Mouse (Mus musculus): ENCODE measurements at regions not wholly inside any gene's neighbourhood (a gene's known extent, or its start where the extent isn't known, plus 50 kb on each side); places are given as distances from the start of the nearest gene placed in this dataset.

DNA sequence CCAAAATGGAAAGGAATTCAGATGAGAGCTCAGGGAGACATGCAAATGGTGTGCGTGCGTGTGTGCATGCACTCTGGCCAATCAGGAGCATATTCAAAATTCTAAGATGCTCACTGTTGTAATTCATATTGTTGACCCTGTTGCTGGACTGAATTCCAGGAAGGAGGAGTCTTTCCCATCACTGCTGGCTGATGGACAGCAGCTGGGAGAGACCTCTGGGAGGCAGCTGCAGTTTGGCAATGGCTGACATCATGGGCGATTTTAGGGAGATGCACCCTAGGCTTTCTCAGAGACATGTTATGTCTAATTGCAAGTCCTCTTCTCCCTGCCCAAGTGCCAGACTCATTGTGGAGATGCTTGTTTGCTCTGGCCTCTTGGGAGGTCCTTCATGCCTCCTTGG, 220.6 kb upstream of the Myocd start:
- no peak for DNase-seq (ENCODE audit: low spot score)

DNA sequence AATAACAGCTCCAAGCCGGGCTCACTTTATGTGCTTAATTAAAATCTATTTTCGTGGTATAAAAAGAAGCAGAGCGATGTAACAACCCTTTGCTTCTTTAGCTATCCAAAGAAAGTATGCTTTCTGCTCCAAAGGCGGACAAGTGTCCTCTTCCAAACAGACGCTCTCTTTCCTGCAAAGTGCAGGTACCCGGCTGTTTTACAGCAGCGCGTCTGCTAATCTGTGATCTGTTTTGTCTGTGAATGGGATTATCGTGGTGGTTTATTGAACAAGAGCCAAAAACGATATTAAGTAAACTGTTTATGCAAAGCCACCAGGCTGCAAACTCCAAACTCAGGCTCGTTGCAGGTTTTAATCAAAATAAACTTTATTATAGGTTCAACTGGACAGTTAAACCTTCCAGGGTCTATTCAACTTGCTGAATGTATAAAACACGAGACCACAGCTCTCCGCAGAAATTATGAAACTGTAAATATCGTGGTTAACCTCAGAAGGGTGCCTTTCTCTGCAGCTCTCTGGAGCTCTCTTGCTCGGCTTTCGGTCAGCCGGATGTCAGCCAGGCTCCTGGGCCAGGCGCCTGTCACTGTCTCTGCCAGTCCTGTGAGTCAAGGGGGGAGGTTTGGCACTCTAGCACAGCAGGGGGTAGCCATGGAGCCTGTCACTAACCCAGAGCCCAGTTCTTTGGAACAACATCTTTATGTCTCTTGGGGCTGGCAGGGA, 206.2 kb upstream of the Myocd start:
- DNase-seq (ENCODE audit: low spot score) = no peak

DNA sequence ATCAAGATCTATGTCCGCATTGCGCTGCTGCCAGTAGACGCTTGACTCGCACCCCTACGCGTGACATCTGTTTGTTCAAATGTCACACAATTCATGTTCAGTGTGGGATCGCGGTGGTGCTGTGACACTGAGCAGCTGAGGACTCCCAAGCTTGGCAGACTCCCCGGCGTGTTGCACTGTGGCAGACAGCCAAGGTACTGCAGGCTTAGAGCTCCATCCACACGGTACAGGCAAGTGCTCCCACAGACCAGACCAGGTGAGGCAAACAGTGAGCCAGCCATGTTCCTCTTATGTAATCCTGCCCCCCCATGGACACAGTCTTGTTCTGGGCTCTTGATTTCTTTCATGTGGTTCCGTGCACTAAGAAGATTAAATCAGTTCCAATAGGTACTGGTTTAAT, 205.5 kb upstream of the Myocd start:
- DNase-seq (ENCODE audit: low spot score) = peak; percentile 13

DNA sequence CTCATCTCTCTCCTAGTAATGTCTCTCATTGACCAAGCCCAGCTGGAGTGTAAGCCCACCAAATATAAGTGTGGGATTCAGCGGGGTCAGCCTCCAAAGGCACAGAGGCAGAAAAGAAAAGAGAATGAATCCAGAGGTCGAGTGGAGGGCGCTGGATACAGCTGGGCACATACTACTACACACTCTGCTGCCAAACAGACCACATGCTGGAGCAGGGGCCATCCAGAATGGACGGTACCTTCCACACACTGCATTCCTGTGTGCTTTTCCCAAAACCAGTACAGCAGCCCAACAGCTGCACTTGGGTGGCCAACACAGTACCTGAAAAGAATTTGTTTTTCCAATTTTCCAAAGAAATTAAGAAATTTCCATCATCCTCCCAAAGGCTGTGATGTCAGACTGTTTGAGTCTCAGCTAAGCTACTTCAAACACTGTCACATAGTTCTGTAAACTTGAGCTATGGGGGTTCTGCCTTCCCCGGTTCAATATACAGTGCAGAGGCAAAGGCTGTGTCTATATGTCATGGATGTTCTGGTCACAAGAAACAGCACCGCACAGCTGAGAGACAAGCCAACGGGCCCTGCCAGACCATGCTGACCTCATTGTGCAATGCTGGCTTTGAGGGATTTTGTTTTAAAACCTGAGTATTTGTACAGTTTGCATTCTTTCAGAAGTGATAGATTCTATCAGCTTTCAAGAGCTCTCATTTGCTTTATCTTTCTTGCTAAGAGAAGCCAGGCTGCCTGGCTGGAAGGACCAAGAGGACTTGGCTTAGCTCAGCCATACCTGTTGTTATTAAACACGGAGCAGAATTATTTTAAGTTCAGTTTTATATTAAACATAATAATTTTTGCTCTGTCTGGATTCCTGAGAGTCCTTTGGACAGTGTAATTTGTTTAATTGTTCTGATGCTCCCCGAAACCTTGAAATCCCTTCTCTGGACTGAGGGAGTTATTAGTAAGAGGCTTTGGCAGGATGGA, 200.3 kb upstream of the Myocd start:
- DNase-seq (ENCODE audit: low spot score) = no peak

DNA sequence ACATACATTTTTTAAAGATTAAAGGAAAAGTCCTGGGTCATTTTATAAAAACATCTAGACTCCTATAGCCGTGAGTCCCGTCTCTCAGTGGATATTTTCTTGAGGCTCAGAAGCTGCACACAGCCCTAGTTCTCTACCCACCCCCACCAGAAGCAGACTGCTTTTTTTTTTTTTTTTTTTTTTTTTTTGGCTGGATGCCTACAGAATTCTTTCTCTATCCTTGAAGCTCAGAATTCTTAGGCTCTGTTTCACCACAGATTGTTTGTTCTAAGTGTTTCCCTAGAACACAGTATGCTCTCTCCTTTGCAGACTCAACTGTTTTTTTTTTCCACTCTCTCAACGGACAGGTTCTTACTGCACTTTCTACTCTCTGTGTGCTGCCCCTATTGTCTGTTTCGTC, 191.3 kb upstream of the Myocd start:
- no peak for DNase-seq (ENCODE audit: low spot score)

DNA sequence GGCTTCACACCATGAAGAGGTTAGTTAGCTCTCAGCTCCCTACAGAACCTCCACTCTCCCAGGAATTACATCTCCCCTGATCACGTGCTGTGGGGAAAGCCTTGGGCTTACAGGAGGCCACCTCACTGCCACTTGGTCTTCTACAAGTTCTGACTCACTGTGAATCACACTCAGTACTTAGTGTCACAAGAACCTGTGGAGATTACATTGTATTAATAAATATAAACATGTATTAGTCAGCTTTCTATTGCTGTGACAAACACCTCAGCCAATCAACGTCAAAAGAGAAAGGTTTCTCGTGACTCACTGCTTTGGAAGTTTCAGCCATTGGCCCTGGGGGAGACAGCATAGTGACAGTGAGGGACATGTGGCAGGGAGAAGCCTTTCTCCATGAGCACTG, 178.6 kb upstream of the Myocd start:
- no peak for DNase-seq (ENCODE audit: low spot score)

DNA sequence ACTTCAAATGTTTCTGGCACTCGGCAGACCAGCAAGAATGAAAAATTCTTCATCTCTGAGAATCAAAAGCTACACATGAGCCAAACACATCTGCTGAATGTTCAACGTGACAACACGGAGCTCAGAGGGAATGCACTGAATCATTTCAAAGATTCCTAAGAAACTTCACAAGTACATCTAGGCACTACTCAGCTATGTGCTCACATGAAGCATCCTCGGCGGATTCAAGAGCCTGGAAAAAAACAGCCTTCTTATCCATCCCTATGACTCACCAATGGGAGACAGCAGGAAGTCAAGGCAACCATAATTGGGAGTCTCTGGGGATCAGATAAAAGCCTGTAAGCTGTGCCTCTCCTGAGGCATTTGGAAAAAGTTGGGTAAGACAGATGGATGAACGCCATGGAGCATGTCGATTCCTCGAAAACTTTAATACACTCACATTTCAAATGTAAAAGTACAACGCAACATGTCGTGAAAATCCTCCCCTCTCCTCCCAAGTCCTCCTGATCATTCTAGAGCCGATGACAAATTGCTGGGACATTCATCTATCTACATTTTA, 173.8 kb upstream of the Myocd start:
- no peak for DNase-seq (ENCODE audit: low spot score)

DNA sequence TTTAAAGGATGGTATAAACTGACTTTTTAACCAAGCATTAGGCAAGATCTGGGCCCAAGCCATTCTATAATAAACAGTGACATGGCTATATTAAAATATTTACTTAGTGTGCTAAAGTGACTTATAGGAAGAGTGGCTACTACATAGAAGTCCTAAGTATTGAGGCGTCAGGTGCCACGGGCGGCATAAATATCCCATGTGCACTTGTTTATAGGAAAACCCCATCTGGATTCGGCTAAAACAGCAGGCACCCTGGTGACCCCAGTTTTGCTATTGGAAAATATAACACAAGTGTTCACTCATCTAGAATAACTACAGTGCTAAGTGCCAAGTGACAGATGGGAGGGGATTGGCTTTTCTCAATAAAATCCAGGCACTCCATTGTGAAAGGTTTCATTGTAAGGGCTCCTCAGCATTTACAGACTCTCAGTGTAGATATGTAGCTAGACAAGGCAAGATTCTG, 165.9 kb upstream of the Myocd start:
- DNase-seq (ENCODE audit: low spot score) = no peak

DNA sequence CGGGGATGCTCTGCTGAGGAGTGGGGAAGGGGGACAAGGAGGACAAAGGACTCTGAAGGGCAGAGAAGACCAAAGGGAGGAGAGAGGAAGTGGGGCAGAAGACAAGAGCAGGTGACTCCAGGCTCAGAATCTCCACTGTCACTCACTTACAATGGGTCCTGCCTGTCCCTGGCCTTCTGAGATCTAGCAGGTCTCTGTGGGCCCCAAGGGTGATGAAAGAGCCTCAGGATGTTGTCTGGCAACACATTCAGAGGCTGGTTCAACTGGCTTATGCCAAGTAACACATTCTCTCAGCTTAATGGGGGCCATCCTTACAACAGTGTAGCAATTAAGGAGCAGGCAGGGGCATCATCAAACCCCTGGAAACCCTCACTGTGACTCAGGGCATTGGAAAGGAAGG, 152.1 kb upstream of the Myocd start:
- no peak for DNase-seq (ENCODE audit: low spot score)

DNA sequence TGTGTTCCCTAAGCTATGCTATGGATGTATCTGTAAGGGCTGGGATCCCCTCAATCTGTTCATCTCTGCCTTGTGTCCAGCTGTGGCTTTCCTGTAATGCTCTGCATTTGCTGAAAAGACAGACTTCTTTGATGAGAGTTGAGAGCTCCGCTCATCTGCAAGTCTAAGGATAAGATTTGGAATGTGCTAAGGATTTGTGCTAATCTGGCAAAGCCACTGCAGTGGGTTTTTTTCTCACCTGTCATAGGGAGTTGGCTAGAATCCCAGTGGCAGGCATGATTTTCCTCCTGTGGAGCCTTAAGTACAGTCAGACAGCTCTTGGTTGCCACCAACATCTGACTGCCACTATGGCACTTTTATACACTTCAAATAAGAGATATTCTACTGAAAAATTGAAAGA, 138.8 kb upstream of the Myocd start:
- no peak for DNase-seq (ENCODE audit: low spot score)

DNA sequence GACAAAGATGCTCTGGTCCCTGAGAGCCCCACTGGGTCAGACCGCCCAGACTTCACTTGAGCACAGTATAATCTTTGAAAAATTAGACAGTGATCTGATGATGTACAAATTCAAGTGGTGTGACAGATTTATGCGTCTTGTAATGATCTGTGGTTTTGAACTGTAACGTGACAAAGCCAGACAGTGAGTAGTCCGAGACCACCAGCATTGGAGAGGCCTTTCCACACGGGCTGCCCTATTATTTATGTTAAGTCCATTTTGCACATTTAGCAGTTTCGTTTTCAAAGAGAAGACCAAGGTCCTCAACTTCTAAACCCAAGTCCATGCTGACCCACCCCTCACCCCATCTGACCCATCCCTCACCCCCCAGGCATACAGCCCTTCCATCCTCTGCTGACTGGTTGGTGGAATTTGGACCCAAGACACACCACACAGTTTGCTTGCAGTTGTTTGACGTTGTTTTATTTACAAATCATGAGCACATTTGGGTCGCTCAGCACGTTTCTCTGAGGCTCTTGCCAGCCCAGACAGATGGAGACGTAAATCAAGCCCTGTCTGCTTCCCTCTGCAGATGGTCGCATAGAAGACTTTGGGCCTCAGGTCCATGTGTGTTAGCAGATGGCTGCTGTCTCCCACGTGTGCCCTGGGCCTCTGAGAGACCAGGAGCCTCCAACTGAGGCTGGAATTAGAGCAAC, 132.8 kb upstream of the Myocd start:
- no peak for DNase-seq (ENCODE audit: low spot score)

DNA sequence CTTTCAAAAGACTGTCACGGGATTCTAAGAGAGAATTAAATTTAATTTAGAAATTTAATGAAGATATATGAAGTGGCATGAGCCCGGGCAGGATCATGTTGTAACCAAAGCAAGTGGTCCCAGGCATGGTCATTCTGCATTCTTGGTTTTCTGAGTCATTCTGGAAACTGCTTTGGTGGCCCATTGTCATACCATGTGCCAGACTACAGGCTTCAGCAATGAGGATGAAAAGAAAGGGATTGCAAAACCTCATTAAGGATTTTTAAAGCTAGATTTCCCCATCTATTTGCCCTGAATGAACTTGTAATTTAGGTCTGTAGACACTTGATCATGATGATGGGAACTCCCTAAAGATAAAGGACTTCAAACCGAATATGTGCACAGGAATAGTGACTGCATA, 119.4 kb upstream of the Myocd start:
- no peak for DNase-seq (ENCODE audit: low spot score)

DNA sequence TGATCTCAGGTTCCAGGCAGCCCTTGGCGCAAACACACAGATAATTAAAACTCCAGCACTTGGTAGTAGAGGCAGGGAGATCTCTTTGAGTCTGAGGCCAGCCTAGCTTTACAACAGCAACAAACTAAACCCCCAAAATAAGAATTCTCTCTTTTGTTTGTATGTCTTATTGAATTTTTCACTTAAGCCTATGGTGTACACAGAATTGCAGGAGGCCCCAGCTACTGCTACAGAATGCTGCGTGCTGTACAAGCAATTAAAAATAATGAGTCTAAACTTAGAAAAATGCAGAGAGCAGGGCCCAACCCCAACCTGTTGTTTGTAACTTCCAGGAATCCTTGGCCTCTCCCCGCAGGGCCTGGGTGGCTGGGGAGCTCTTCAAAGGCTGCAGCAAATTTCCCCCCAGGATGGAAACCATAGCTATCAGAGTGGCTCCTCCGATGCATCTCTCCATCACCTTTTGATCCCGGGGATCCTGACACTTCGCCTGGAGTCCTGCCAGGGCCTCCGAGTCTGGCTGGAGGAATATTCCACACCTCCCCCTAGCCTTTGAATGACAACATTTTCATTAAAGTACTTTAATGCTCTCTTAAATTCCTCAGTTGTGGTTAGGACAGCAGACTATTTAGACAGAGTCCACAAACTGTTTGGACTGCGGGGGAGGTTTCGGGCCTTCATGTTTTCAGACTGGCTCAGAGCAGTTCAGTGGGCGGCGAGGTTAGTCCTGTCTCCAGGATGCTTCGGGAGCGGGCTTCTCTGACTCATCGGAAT, 116.7 kb upstream of the Myocd start:
- no peak for DNase-seq (ENCODE audit: low spot score)

DNA sequence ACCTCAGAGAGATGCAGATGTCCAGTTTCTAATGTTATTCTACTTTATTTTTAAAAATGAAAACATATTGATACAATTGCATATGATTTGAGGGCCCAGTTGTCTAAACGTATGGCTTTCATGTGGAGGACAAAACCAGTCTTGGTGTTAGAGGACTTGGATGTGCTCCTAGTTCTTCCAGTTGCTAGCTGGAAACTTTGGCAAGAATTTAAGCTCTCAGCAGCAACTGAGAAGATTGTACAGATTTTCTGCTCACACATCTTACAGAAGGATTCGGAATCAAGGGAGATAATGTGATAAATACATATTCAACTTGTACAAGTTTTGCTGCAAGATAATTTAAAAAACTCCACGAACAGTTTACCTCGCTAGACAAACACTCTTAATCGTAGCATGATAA, 105.6 kb upstream of the Myocd start:
- DNase-seq (ENCODE audit: low spot score) = no peak

DNA sequence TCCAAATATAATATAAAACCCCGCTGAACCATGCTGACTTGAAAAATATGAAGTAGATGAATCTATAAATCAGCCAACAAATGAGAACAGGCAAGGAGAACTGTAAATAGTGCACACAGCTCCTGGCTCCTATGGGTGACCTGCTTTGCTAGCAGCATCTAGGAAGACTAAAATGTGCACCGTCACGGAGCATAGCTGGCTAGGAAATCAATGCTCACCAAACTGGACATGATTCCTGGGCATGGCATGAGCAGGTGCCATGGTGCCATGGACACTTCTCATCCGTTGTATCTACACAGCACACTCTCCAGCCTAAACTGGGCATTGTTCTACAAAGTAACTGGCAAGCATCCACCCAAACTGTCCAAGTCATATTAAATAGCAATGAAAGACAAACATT, 103.3 kb upstream of the Myocd start:
- DNase-seq (ENCODE audit: low spot score) = no peak

DNA sequence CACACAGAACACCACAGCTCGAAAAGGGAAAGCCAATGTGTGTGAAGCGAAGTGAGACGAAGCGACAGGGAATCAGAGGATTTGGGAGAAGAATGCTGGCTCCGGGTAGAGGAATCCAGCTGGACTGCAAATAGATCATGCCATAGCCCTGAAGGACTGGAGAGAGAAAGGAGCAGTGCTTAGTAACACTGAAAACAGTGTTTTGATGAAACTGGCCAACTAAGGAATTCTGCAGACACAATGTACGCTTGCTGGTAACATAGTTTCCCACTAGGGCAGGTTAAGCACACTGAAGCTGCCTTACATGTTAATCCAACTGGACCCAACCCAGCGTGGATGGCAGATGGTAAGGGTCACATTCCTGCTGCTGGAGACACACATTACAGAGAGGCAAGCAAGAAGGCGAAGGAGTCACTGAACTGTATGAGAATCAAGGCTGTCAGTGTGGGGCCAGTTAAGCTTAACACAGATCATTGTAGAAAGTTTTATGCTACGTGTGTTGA, 102.6 kb upstream of the Myocd start:
- DNase-seq (ENCODE audit: low spot score) = no peak

DNA sequence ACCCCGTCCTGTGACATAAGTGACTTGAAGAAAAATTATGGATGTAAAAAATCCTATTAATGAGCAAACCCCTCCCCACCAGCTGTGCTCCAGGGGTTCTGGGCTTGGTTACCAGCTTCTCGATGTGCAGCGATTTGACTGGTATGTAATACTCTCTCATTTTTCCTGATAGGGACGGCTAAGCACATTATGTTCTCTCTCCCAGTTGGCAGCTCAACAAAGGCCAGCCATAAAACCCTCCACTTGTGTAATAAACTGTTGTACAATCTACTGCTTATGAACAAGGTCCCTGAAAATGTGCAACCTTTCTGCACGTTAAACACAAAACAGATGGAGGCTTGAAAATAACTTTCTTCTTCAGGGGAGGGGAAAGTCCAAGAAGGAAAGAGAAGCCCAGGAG, 98.0 kb upstream of the Myocd start:
- DNase-seq (ENCODE audit: low spot score) = no peak

DNA sequence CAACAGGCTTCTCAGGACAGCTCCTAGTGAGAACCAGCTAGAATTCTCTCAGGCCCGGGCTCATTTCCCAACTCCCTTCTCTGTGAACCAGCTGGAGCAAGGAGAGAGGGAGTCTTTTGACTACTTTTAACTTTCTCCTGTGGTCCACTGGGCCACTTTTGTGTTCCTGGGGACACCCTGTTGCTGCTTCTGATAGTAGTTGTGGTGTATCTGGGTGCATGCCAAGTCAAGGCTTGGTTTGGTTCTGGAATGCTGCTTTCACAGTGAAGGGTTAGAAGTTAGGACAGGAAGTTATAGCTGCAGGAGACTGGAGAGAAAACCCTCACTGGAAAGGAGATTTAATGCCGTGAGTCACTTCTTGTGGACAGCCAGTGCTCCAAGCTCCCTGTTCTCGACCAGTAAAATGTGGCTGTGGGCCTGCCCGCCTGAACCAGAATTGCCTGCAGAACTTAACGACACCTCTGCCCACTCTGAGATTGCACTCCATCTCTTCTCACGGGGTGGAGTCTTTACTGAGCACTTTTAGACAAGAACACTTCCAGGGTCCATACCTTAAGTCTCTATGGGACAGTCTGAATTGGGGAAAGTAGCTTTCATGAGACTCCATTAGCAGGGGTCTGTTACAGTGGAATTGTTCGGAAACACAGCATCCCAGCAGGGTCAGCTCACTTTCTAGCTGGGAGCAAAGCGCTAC, 97.0 kb upstream of the Myocd start:
- no peak for DNase-seq (ENCODE audit: low spot score)

DNA sequence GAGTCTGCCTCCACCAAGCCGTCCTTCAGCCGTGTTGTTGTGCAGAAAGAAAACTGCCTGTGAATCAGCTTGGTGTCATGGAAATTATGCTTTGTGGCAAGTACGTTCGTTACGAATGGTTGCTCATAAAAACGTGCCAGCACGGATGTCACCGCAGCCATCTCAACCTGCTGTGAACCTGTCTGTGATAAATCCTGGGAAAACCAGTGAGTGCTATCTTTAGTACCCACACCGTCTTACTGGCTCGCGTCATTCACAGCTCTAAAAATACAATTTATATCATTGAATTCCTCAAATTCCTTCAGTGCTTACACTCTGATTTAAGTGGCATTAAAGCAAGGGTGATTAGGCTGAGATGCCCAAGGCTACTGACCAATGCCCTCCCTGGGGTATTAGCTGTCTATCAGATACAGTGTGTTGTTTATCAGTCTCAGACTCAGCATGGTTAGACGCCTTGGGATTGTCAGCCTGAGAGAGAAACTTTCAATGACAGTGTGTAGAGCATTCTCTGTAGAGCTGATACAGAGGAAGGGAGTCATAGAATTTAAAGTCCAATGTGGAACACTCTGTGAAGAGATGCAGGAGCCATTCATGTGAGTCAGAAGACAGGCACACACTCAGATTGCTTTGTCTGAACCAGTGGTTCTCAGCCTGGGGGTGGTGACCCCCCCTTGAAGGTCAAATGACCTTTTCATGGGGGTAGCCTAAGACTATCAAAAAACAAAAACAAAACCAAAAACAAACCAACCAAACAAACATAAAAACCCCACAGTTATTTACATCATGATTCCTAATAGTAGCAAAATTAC, 96.2 kb upstream of the Myocd start:
- DNase-seq (ENCODE audit: low spot score) = no peak

DNA sequence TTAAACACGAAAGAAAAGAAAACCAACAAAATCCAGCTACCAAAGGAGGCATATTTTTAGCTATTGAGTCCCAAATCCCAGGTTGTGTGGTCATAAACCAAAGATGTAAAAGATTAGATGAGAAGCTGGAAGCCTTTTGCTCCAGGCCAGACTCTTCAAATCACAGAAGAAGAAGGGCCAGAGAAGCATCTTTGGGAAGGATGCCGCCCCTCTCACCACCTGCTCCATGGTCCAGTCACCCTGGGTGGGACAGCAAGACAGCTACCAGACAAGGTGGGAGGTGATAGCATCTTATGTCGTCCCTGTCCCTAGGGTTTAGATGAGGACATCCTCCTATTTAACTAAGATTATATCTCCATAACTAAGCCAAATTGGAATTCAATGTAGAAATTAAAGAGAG, 95.1 kb upstream of the Myocd start:
- no peak for DNase-seq (ENCODE audit: low spot score)

Measured in urinary bladder, postnatal 10 days (tissue).